Mouse (Mus musculus): ENCODE results near the gene Zbtb20. TPM values are rescaled to one million over a fixed set of nuclear protein-coding genes. Genes with fewer than 3 reads are reported as not detected.
A peak's percentile ranks its signal among the peaks of the same experiment; 100 is the strongest.

Gene Zbtb20
- polyA plus RNA-seq, 1 experiment = 13.7 TPM

DNA sequence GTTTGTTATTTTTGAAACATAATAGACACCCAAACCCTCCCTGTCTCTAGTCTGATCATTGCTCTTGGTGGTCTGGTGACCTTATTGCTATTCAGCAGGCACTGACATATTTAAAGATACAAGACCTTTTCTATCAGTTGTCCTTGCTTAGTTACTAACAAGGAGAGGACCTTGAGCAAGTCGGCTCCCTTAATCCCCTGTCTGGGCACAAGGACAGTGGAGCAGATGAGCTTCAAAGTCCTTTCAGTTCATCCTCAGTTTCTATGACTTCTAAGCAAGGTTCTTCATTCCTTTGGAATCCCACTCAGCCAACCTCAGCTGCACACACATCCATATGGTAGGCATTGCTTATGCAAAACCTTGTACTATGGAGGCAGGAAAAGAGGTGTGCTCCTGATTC is 690.8 kb downstream of the Zbtb20 start:
- TF ChIP-seq POLR2A (IDR thresholded peaks at IDR 0.05; ENCODE audit: low read depth, low read length) = no peak
- TF ChIP-seq CTCF (IDR thresholded peaks at IDR 0.05; ENCODE audit: borderline replicate concordance, insufficient read depth, low read length) = no peak
- no peak overlapping the region for H3K4me3 ChIP-seq (ENCODE audit: insufficient read depth, low read length)
- H3K27ac ChIP-seq (ENCODE audit: insufficient read depth, low read length) = no peak overlapping the region
- no peaks in the 10 kb centered on the region for H3K4me1 ChIP-seq (ENCODE audit: control insufficient read depth, insufficient read depth, low read length)

DNA sequence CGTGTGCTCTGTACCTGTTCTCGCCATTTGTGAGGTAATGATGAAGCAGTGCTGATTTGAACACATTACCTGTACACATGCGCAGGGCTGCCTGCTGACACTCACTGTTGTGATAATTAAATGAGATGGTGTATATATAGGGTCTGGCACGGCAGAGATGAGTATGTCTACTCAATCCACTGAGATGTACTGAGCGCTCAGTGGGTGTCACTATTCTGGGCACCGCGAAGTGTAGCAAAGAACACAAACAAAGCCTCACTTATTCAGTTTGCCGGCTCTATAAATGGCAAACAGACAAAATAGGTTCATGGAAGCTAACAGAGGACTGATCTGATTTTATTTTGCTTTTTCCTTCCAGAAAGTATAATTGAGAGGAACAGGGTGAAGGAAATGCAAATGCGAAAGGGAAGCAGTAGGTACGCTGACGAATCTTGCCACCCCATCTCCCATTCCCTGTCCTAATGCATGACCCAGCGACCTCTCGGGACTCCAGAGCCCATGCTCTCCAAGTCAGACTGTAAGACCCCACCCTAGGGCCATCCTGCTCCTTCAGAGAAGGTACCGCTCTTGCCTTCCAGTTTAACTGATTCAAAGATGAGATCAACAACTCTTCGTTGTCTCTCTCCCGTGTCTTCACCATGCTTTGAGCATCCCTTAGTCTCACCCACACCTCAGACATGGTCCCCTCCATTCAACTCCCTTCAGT is 695.8 kb downstream of the Zbtb20 start:
- Histone ChIP-seq H3K4me1 (ENCODE audit: control insufficient read depth, insufficient read depth, low read length) (peaks cover 7% of the 10 kb centered on the region; the same call in 1 of the 2 replicates), H3K4me3 (ENCODE audit: insufficient read depth, low read length) (no peak overlapping the region), H3K27ac (ENCODE audit: insufficient read depth, low read length) (no peak overlapping the region)
- TF ChIP-seq POLR2A (IDR thresholded peaks at IDR 0.05; ENCODE audit: low read depth, low read length) (no peak), CTCF (IDR thresholded peaks at IDR 0.05; ENCODE audit: borderline replicate concordance, insufficient read depth, low read length) (no peak)

DNA sequence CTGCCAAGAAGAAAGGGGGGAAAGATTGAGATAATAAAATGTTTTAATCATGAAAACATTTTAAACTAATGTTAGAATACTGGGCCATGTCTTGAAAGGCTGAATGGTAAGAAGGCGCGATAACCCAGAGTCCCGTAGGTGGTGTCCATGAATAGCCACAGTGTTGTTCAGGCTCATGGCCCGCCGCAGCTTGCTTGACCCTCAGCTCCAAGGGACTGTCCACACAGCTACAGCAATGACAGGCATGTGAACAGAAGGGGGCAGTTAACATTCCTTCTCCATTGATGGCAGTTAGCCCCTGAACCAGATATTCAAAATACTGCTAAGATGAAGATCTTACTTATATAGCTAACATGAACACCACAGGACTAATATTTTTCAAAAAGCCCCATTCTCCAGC is 696.5 kb downstream of the Zbtb20 start:
- Histone ChIP-seq H3K4me3 (ENCODE audit: insufficient read depth, low read length) (no peak overlapping the region), H3K27ac (ENCODE audit: insufficient read depth, low read length) (no peak overlapping the region), H3K4me1 (ENCODE audit: control insufficient read depth, insufficient read depth, low read length) (peaks cover 12% of the 10 kb centered on the region)
- no peak for TF ChIP-seq POLR2A (IDR thresholded peaks at IDR 0.05; ENCODE audit: low read depth, low read length)
- TF ChIP-seq CTCF (IDR thresholded peaks at IDR 0.05; ENCODE audit: borderline replicate concordance, insufficient read depth, low read length) = no peak

DNA sequence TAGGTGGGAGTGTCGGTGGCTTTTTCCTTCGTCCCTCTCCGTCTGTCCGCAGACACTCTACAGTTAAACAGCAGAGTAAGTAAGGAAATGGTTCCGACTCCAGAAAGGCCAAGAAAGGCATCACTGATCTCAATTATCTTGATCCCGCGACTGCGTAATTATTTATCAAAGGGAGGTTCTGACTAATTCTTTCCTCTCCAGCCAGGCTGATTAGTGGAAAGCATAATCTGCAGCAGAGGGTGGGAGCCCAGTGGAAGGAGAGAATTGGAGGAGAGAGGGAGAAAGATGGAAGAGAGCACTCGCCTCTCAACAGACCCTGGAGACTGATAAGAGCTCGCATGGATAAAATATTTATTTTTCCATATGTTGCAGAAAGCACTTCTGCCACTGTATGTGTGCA is 697.1 kb downstream of the Zbtb20 start:
- Histone ChIP-seq H3K27ac (ENCODE audit: insufficient read depth, low read length) (no peak overlapping the region), H3K4me3 (ENCODE audit: insufficient read depth, low read length) (no peak overlapping the region), H3K4me1 (ENCODE audit: control insufficient read depth, insufficient read depth, low read length) (peaks cover 13% of the 10 kb centered on the region)
- no peak for TF ChIP-seq POLR2A (IDR thresholded peaks at IDR 0.05; ENCODE audit: low read depth, low read length)
- TF ChIP-seq CTCF (IDR thresholded peaks at IDR 0.05; ENCODE audit: borderline replicate concordance, insufficient read depth, low read length) = no peak

DNA sequence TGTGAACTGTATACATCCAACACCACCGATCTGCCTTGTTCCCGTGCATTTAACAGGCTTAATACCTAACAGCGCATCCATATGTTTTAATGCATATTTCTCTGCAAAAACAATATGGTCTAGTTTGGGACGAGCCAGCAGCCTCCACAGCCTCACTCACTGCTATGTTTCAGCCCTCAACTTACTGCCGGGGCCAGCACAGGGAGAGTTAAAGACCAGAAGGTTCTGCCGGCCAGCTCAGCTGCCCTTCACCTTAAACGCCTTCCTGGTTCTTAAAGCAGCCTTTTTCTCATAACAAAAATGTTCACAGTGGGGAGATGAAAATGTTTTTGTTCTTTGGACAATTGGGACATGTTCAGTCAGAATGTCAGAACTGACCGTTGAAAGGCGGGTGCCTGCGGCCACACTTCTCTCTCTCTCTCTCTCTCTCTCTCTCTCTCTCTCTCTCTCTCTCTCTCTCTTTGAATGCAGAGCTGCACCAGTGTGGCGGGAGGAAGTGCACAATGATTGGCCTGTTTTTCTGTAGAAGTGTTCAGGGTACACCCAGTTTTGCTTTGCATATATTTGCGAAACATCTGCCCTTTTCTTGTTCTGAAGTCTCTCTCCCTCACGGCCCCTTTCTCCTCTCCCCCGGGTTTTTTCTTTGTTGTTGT is 697.6 kb downstream of the Zbtb20 start:
- Histone ChIP-seq H3K4me3 (ENCODE audit: insufficient read depth, low read length) (no peak overlapping the region), H3K27ac (ENCODE audit: insufficient read depth, low read length) (no peak overlapping the region), H3K4me1 (ENCODE audit: control insufficient read depth, insufficient read depth, low read length) (peaks cover 13% of the 10 kb centered on the region)
- TF ChIP-seq POLR2A (IDR thresholded peaks at IDR 0.05; ENCODE audit: low read depth, low read length) (no peak), CTCF (IDR thresholded peaks at IDR 0.05; ENCODE audit: borderline replicate concordance, insufficient read depth, low read length) (no peak)

DNA sequence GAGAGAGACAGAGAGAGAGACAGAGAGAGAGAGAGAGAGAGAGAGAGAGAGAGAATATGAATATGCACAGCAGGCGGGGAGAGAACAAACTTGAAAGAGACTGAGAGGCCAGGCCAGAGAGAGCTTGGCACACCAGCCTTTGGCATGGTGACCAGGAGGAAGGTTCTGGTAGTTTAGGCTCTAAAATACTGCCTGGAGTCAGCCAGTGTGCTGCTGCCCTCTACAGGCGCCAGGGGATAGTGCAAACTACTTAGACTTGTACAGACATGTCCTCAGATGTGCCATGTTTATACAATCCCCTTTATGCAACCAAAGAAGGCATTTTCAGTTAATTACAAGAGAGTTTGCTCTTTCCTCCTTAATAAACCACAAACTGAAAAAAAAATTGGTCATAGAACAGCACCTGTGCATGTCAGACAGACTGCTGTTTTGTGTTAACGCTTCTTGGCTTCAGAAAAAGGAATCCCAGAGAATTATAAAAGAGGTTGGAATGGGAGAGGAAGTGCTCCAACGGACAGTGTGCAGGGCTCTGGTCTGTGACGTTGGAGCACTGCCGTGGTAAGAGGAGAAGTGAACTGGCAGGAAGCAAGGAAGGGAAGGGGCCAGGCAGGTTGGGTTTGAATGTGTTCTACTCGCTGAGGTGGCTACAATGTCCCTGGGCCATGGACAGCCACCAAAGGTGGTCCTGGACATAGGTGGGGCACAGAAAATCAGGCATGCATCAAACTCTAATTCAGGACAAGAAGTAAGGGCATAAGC is 698.5 kb downstream of the Zbtb20 start:
- TF ChIP-seq CTCF (IDR thresholded peaks at IDR 0.05; ENCODE audit: borderline replicate concordance, insufficient read depth, low read length) (peak; percentile 51; the same call in 1 of the 2 replicates), POLR2A (IDR thresholded peaks at IDR 0.05; ENCODE audit: low read depth, low read length) (no peak)
- peak overlapping the region; percentile 82 for H3K27ac ChIP-seq (ENCODE audit: insufficient read depth, low read length)
- peaks cover 13% of the 10 kb centered on the region for H3K4me1 ChIP-seq (ENCODE audit: control insufficient read depth, insufficient read depth, low read length)
- no peak overlapping the region for H3K4me3 ChIP-seq (ENCODE audit: insufficient read depth, low read length)

DNA sequence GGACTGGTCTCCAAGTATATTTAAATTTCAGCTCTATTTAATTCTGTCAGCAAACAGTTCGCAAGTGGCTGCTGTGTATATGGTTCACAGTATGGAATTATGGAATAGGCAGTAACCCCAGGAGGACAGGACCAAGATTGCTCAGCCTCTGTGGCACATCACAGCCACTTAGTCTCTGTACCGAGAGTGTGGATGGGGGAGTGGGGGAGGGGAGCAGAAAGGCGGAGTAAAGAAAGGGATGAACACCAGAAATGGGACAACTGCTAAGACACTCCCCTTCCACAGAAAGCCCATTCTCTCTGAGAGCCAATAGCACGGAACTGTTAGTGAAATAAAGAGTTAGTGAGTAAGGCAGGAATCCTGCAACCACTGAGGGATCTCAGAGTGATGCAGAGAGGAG is 699.4 kb downstream of the Zbtb20 start:
- Histone ChIP-seq H3K4me3 (ENCODE audit: insufficient read depth, low read length) (no peak overlapping the region), H3K4me1 (ENCODE audit: control insufficient read depth, insufficient read depth, low read length) (peaks cover 13% of the 10 kb centered on the region), H3K27ac (ENCODE audit: insufficient read depth, low read length) (no peak overlapping the region)
- TF ChIP-seq CTCF (IDR thresholded peaks at IDR 0.05; ENCODE audit: borderline replicate concordance, insufficient read depth, low read length) (no peak), POLR2A (IDR thresholded peaks at IDR 0.05; ENCODE audit: low read depth, low read length) (no peak; the same call in 1 of the 2 replicates)

DNA sequence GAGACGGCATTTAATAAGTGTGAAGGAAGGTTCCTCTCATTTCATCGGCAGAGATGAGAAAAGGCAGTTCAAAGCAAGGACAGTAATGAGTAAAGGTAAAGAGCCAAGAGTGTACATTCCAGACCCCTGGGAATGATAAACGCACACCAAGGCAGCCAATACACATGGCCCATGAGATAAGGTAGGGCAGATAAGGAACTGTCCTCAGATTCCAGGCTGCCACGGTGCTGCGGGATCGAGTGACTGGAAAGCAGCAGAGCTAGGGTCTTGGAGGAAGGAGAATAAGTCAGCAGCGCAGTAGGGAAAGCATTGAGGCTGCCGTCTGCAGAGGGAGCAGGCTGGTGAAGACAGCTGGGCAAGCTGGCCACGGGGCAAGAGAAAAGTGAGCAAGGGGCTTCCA is 699.8 kb downstream of the Zbtb20 start:
- no peak overlapping the region for H3K27ac ChIP-seq (ENCODE audit: insufficient read depth, low read length)
- H3K4me3 ChIP-seq (ENCODE audit: insufficient read depth, low read length) = no peak overlapping the region
- H3K4me1 ChIP-seq (ENCODE audit: control insufficient read depth, insufficient read depth, low read length) = peaks cover 13% of the 10 kb centered on the region
- no peak for TF ChIP-seq CTCF (IDR thresholded peaks at IDR 0.05; ENCODE audit: borderline replicate concordance, insufficient read depth, low read length)
- TF ChIP-seq POLR2A (IDR thresholded peaks at IDR 0.05; ENCODE audit: low read depth, low read length) = no peak

DNA sequence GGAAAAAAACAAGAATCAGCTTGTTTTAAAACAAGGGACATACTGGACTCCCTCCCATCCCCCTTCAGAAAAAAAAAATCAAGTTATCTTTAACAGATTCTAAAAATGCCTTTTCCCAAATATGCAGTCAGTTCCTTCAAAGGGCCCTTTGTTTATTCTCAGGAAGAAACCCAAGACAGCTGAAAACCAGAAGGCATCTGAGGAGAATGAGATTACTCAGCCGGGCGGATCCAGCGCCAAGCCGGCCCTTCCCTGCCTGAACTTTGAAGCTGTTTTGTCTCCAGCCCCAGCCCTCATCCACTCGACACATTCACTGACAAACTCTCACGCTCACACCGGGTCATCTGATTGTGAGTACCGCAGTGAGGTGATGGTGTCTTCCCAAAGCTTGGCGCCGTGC is 701.7 kb downstream of the Zbtb20 start:
- Histone ChIP-seq H3K27ac (ENCODE audit: insufficient read depth, low read length) (peak overlapping the region; percentile 97), H3K4me3 (ENCODE audit: insufficient read depth, low read length) (no peak overlapping the region), H3K4me1 (ENCODE audit: control insufficient read depth, insufficient read depth, low read length) (peaks cover 15% of the 10 kb centered on the region)
- no peak for TF ChIP-seq CTCF (IDR thresholded peaks at IDR 0.05; ENCODE audit: borderline replicate concordance, insufficient read depth, low read length)
- TF ChIP-seq POLR2A (IDR thresholded peaks at IDR 0.05; ENCODE audit: low read depth, low read length) = no peak
